ENCODE assay signal across 23 mouse cellular contexts in the genomic region with DNA sequence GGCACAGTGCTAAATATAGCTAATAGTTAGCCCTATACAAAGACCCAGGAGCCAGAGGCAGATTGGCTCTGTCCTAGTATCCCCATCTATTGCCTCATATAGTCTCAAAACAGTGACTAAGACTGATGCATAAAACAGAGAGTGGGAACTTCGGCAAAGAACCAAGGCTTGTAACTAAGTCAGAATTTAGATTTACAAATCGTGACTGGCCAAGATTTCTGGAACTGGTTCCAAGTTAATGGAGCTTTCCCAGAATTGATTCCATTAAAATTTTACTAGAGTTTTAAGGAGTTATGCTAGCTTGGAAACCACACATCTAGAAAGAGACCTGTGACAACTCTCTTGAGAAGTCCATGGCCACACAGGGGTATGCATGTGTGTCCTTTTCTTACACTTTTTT.
A peak's percentile ranks its signal among the peaks of the same experiment; 100 is the strongest.
DNase-seq lines count a peak whose midpoint lies in the region; ATAC-seq lines count a peak whose summit lies in the region.
"Had no signal": no experiment of that assay in that cellular context is flagged by ENCODE, and none has a peak within 500 bp of the region (broad histone marks: within the 10 kb centered on the region; RNA-seq: fewer than 3 reads in every experiment).

No protein-coding gene starts in this region.

- ATAC-seq in limb, embryonic 13.5 days (ENCODE audit: low FRiP score, low read depth): peak; percentile 85
- ATAC-seq in limb, embryonic 15.5 days (ENCODE audit: insufficient number of reproducible peaks, low FRiP score, low TSS enrichment, low read depth): peak; percentile 94
- ATAC-seq: inflammation-experienced regulatory T-cells, adult 6 months had no signal

- WGBS in limb, embryonic 13.5 days: 35% methylated on average over 2 of the region's 2 CpGs
- WGBS in limb, embryonic 10.5 days: 92% methylated on average over 2 of the region's 2 CpGs
- 31% methylated on average over 2 of the region's 2 CpGs for WGBS in limb, embryonic 15.5 days

- no peaks in the 10 kb centered on the region for H3K36me3 ChIP-seq in limb, embryonic 13.5 days
- H3K36me3 ChIP-seq in limb, embryonic 10.5 days: no peaks in the 10 kb centered on the region
- H3K36me3 ChIP-seq in limb, embryonic 15.5 days: no peaks in the 10 kb centered on the region
- H3K36me3 ChIP-seq: forebrain, embryonic 12.5 days; G1E; hindbrain, embryonic 13.5 days; kidney, embryonic 15.5 days; liver, embryonic 13.5 days; midbrain, embryonic 10.5 days had no signal

- H3K4me2 ChIP-seq in limb, embryonic 13.5 days (replicated peaks): no peak overlapping the region
- H3K4me2 ChIP-seq in limb, embryonic 15.5 days: no peak overlapping the region
- H3K4me2 ChIP-seq: forebrain, embryonic 12.5 days; heart, embryonic 11.5 days; hindbrain, embryonic 13.5 days; kidney, embryonic 15.5 days; liver, embryonic 13.5 days had no signal

- DNase-seq in frontal cortex, adult 2 months (ENCODE audit: extremely low spot score in 1 of 2, low spot score in 1 of 2): peak; percentile 30 to 58
- no peak for DNase-seq in frontal cortex, postnatal 14 days (ENCODE audit: low spot score in 2 of 2)
- DNase-seq in limb, embryonic 10.5 days (ENCODE audit: low spot score): no peak
- DNase-seq in right cerebral cortex, adult 2 months (ENCODE audit: low spot score in 2 of 2): peak; percentile 14 to 21
- DNase-seq in right cerebral cortex, postnatal 4 days: no peak
- no peak for DNase-seq in gastrocnemius, adult 18-20 months (ENCODE audit: low spot score)
- DNase-seq: adrenal gland, postnatal 25 days; cerebellum, adult 11-12 months; cerebellum, postnatal 25 days; gastrocnemius, adult 2 months; left cerebral cortex, postnatal 4 days; liver, embryonic 13.5 days; retina, postnatal 1 day had no signal

- H3K27me3 ChIP-seq in limb, embryonic 13.5 days: no peaks in the 10 kb centered on the region
- H3K27me3 ChIP-seq in limb, embryonic 10.5 days (ENCODE audit: low read depth, poor library complexity, severe bottlenecking): no peaks in the 10 kb centered on the region
- H3K27me3 ChIP-seq in limb, embryonic 15.5 days: no peaks in the 10 kb centered on the region
- H3K27me3 ChIP-seq: forebrain, embryonic 12.5 days; hindbrain, embryonic 13.5 days; kidney, embryonic 15.5 days; liver, embryonic 13.5 days had no signal

- H3K9ac ChIP-seq in limb, embryonic 13.5 days: no peak overlapping the region
- no peak overlapping the region for H3K9ac ChIP-seq in limb, embryonic 15.5 days
- H3K9ac ChIP-seq: forebrain, embryonic 12.5 days; hindbrain, embryonic 13.5 days; kidney, embryonic 15.5 days; liver, embryonic 13.5 days had no signal

- H3K9me3 ChIP-seq in limb, embryonic 13.5 days: no peaks in the 10 kb centered on the region
- no peaks in the 10 kb centered on the region for H3K9me3 ChIP-seq in limb, embryonic 10.5 days (replicated peaks)
- H3K9me3 ChIP-seq in limb, embryonic 15.5 days: no peaks in the 10 kb centered on the region
- H3K9me3 ChIP-seq: forebrain, embryonic 12.5 days; G1E; hindbrain, embryonic 13.5 days; kidney, embryonic 15.5 days; liver, embryonic 13.5 days; midbrain, embryonic 10.5 days had no signal

- no peak overlapping the region for H3K4me3 ChIP-seq in limb, embryonic 13.5 days
- no peak overlapping the region for H3K4me3 ChIP-seq in limb, embryonic 10.5 days
- H3K4me3 ChIP-seq in limb, embryonic 15.5 days: no peak overlapping the region
- H3K4me3 ChIP-seq: forebrain, embryonic 12.5 days; gastrocnemius, adult 2 months; hindbrain, embryonic 13.5 days; kidney, embryonic 15.5 days; liver, embryonic 13.5 days; midbrain, embryonic 10.5 days had no signal

- peaks cover 17% of the 10 kb centered on the region for H3K4me1 ChIP-seq in limb, embryonic 13.5 days
- H3K4me1 ChIP-seq in limb, embryonic 10.5 days: no peaks in the 10 kb centered on the region
- H3K4me1 ChIP-seq in limb, embryonic 15.5 days: peaks cover 11% of the 10 kb centered on the region
- H3K4me1 ChIP-seq: forebrain, embryonic 12.5 days; hindbrain, embryonic 13.5 days; kidney, embryonic 15.5 days; liver, embryonic 13.5 days; midbrain, embryonic 10.5 days had no signal

- H3K27ac ChIP-seq in limb, embryonic 13.5 days: no peak overlapping the region
- no peak overlapping the region for H3K27ac ChIP-seq in limb, embryonic 10.5 days
- no peak overlapping the region for H3K27ac ChIP-seq in limb, embryonic 15.5 days
- H3K27ac ChIP-seq: forebrain, embryonic 12.5 days; gastrocnemius, adult 2 months; hindbrain, embryonic 13.5 days; kidney, embryonic 15.5 days; liver, embryonic 13.5 days; macrophage; midbrain, embryonic 10.5 days had no signal

Comparison
In these comparisons a context has a peak if more than half of its experiments do, and no peak if none do; other contexts are left out.
1. DNase-seq: peak in frontal cortex, adult 2 months (2 of 2) and right cerebral cortex, adult 2 months (2 of 2); none in frontal cortex, postnatal 14 days (0 of 2), limb, embryonic 10.5 days (single experiment), right cerebral cortex, postnatal 4 days (single experiment) and gastrocnemius, adult 18-20 months (single experiment).